Mouse (Mus musculus) gastrocnemius, postnatal 36 days (tissue): ENCODE data around the gene Cltb. TPM values are rescaled to one million over a fixed set of nuclear protein-coding genes. Genes with fewer than 3 reads are reported as not detected.
"Not testable (repeated sequence)": the region's sequence is repeated elsewhere in the genome, so short reads cannot be mapped to it uniquely, and the experiment has no call there.

Source experiments
- DNase-seq, 2 experiments: peaks; one replicate each; pipeline ENCODE4 v3.0.0; 2022
- intact Hi-C: fragments of 180-260 bp; cut with DNase I; formaldehyde crosslinking; loops from one replicate; pipeline ENCODE4 v1.15.1; 2025
- long read RNA-seq, 2 experiments: library from polyadenylated mRNA; stranded (forward); transcript quantifications; one replicate each; pipeline ENCODE4 v2.0.0; 2021
- total RNA-seq, 2 experiments: library from RNA; stranded (reverse); gene quantifications; 2 replicates each; pipeline ENCODE4 v1.2.3; 2021

Cltb gene
- total RNA-seq = 100 to 1,000 TPM; 132 to 139 TPM
- long read RNA-seq, experiment 1, transcript Cltb-202 (5 exons, 2,186 nt) = major isoform, 152 of 671 reads
- long read RNA-seq, experiment 1, partial matches to known transcripts = 494 of 671 reads
- long read RNA-seq, experiment 1, other reads (novel, unspliced or antisense) = 23 of 671 reads
- long read RNA-seq, experiment 2, transcript Cltb-202 (5 exons, 2,186 nt) = major isoform, 180 of 662 reads
- long read RNA-seq, experiment 2, partial matches to known transcripts = 4 of 662 reads
- long read RNA-seq, experiment 2, other reads (novel, unspliced or antisense) = 478 of 662 reads

GRCm38 (mm10) chr13:54610972-54611754 lies at the start of gene Cltb:
Gene Cltb (minus strand): TSS chr13:54611344.
- intact Hi-C loops = no loop called here
- DNase-seq = peak; percentile 88 to 90

DNA sequence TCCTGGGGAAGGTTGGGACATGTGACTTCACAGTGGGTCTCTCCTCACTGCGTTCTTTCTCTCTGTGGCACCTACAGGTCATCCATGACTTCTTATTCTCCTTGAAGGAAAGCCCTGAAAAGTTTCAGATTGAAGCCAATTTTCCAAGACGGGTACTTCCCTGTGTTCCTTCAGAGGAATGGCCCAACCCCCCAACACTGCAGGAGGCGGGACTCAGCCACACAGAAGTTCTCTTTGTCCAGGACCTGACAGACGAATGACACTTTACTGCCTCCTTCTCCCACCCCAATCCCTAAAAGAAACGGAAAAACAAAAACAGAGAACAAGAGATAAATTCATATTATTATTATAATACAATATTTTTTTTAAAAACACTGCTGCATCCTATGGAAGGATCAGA lies 49.7 kb upstream of the Cltb start:
- no peak for DNase-seq
- intact Hi-C loops = no loop called here

DNA sequence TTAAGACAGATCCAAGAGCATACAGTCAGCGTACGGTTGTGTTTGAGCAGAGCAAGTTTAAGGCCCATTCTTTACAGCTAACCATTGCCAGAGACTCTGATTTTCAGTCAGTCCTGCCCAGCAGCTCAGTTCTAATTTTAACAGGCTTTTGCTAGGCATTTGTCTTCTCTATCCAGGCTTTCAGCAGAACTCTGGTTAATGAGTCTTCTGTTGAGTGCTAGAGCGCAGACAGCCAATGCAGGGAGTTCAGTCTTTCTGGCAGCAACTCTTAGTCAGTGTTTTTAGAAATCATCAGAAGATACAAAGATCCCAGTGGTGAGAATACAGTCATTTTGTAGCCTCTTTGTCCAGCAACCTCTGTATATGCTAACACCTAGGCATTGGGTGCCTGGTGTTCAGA lies 39.3 kb upstream of the Cltb start:
- intact Hi-C loops = no loop called here
- DNase-seq = no peak

GRCm38 (mm10) chr13:54635011-54635410 lies 23.9 kb upstream of the Cltb start:
- DNase-seq = no peak
- intact Hi-C loops = loop anchor here (10.0 kb wide), 1 partner anchor 390 kb away; no protein-coding TSS in a partner anchor

DNA sequence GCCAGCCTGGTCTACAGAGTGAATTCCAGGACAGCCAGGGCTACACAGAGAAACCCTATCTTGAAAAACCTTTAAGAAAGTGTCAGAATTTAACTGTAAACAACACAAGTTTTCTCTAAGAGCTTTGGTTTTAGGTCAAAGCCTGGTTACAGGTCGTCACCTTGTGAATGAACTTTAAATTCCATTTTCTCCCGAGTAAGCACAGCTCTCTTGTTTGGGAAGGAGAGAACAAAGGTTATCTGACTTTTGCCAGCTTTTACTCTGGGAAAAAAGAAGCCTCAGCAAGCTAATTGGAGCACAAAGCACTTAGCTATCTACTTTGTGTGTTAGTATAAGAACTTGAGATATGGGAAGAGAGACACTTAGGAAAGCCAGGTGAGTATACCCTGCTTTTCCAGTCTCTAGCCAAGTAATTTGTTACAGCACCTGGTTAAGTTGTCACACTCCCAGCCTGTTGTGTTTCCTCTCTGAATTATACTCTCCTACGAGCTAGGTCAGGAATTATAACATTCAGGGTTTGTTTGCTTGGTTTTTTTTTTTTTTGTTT lies 21.7 kb upstream of the Cltb start:
- DNase-seq = no peak

DNA sequence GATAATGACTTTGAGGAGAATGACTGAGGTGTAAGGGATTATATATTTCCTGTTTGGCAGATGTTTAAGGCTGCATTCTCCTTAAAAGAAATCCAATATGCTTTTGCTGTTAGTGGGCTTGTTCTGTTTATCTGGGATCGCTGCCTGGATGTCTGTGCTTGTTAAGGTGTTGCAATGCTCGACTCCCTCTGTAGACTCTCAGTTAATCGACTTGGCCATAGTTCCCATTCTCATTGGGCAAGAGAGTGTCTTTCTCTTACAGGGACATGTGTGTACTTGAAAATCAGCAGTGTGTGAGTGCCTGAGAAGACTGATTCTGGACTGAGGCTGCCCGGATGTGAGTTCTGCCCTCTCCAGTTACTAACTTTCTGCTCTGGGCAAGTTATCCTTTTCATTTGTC lies 18.0 kb upstream of the Cltb start:
- no peak for DNase-seq
- intact Hi-C loops = no loop called here

More for the DNA sequence above, 21.7 kb upstream of the Cltb start:
- intact Hi-C loops = loop anchor here (10.0 kb wide), 1 partner anchor 388 kb away; no protein-coding TSS in a partner anchor

DNA sequence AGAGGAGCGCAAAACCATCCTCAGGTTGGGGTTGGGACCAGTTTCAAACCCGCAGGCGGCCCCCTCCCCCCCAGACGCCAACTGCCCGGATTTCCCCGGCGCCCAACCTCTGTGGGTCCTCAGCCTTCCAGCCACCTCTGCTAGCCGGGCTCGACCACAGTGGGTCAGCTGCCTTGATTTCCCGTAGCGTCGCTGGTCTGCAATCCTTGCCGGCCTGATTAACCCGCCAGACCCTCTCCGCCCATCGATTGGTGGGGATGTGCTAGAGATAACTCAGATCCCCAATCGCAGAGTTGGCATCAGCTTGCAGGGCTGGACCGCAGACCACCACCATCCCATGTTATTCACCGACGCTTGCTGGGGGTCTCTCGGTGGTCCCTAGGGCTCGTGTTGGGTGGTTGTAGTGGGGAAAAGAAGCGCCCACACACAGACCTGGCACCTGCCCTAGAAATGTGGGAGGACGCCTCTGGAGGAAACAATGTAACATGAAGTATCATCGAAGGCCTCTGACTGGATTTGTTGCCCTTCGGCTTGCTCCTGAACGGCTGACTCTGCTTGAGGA lies 10.9 kb upstream of the Cltb start:
- intact Hi-C loops = loop anchor here (2.0 kb wide), 1 partner anchor 31 kb away; the partner anchor contains the start of genes Higd2a and Nop16
- no peak for DNase-seq

GRCm38 (mm10) chr13:54621155-54621932 lies 10.2 kb upstream of the Cltb start, which contains the start of gene Faf2:
Gene Faf2 (plus strand): TSS chr13:54621784.
- peak; percentile 98 to 99 for DNase-seq
- intact Hi-C loops = loop anchor here (2.0 kb wide), 1 partner anchor 31 kb away; the partner anchor contains the start of genes Higd2a and Nop16

DNA sequence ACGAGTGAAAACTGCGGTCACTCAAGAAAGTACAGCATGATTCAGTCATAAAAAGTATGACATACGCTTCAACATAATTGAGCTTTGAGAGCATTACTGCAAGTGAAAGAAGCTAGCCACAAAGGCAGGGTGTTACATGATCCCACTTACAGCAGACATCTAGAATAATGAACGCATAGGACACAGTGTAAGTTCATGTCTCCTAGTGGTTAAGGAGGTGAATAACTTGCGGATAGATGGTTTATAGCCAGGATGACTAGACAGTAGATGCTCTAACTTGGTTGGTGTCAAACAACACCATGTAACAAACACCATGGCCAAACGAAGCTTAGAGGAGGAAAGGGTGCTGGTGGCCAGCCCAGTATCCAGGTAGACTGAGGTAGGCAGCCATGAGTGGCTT lies 5.9 kb upstream of the Cltb start:
- intact Hi-C loops = no loop called here
- no peak for DNase-seq

DNA sequence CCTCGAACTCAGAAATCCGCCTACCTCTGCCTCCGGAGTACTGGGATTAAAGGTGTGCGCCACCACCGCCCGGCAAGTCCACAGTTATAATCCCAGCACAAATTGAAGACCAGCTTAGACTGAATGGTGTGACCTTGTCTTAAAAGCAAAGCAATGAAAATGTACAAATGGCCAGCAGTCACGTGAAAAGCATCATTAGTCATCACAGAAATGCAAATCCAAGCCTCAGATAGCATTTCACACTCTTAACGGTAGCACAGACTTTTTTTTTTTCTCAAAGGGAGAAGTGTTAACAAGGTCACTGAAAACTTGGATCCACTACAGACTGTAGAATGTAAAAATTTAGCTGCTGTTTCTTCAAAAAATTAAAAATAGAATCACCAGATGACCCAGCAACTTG lies 5.2 kb upstream of the Cltb start:
- intact Hi-C loops = no loop called here

GRCm38 (mm10) chr13:54613141-54613540 lies 2.0 kb upstream of the Cltb start:
- DNase-seq, intact Hi-C loops: not testable (repeated sequence)

More for the DNA sequence above, 5.2 kb upstream of the Cltb start:
- DNase-seq = no peak

DNA sequence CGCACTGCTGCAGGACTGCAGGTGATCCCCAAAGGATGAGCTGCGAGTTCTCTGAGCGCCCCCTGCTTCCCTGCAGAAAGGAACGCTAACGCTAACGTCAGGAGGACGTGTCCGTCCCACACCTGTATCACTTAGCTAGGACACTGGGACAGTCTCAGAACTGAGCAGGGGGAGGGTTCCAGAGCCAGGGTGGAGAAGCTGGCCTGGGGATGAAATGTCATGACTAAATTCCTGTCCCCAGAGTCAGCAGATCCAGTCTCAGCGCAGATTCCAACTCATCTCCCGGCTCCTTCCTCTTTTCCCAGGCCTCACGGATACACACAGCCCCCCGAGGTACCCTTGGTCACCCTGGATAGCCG lies 552 bp downstream of the Cltb start:
- intact Hi-C loops = no loop called here

DNA sequence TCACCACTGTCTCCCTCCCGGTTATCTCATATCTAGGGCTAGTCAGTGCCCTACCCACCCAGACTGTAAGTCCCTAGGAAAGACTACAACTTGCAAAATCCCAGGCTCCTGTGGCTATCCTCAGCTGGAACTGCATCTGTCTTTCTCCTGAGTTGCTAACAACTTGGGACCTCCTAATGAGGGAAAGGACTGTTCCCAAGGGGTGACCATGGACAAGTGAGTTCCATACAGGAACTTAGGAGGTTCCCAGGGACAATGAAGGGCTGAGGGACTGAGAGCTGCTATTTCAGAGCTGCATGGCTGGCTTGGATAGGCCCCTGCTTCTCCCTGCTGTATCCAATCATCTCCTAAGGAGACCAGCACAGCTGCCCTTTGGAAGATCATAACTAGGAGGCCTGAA lies 1.8 kb downstream of the Cltb start:
- intact Hi-C loops = no loop called here
- no peak for DNase-seq

More for the DNA sequence above, 552 bp downstream of the Cltb start:
- DNase-seq = peak in 1 of 2 experiments; percentile 21

GRCm38 (mm10) chr13:54608666-54609065 lies 2.5 kb downstream of the Cltb start:
- intact Hi-C loops = no loop called here
- DNase-seq = no peak

- intact Hi-C loops = no loop called here
Observed at GRCm38 (mm10) chr13:54608002-54608401, 3.1 kb downstream of the Cltb start.

GRCm38 (mm10) chr13:54607204-54607603 lies 3.9 kb downstream of the Cltb start:
- DNase-seq = no peak
- intact Hi-C loops = no loop called here

More at GRCm38 (mm10) chr13:54608002-54608401, 3.1 kb downstream of the Cltb start:
- no peak for DNase-seq

GRCm38 (mm10) chr13:54605426-54605825 lies 5.7 kb downstream of the Cltb start:
- DNase-seq = no peak
- intact Hi-C loops = no loop called here

DNA sequence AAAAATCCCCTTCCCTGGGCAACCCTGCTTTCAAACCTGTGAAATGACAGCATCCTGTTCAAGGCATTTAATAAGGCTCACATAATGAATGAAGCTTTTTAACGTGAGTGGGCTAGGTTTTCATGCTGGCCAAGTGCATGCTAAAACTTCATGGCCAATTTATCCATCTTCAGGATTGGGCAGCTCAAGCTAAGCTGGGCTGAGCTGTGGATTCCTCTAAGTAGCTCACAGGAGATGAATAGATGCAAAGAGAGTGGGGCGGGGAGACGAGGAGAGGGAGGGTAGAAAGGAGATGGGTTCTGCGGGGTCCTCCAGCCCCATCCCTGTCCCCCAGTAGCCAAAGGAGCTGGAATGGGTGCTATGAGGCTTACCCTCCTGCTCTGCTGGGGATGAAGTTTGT lies 6.9 kb downstream of the Cltb start:
- intact Hi-C loops = no loop called here
- DNase-seq = no peak

DNA sequence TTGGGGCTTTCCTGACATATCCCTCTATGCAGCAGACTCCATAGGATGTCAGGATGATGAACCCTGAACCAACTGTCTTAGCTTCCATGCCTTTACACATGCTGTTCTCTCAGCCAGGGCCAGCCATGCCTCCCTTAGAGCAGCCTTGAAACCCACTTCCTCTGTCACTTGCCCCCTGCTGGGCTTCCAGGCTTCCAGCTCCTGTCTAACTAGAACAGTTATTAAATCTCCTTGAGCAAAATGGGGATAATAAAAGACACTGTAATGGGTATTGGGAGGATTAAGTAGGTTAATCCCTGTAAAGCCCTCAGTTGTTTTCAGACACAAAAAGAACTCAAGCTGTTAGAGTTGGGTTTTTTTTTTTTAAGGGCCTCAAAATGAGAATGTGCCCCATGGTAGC lies 7.6 kb downstream of the Cltb start:
- no peak for DNase-seq
- intact Hi-C loops = no loop called here

DNA sequence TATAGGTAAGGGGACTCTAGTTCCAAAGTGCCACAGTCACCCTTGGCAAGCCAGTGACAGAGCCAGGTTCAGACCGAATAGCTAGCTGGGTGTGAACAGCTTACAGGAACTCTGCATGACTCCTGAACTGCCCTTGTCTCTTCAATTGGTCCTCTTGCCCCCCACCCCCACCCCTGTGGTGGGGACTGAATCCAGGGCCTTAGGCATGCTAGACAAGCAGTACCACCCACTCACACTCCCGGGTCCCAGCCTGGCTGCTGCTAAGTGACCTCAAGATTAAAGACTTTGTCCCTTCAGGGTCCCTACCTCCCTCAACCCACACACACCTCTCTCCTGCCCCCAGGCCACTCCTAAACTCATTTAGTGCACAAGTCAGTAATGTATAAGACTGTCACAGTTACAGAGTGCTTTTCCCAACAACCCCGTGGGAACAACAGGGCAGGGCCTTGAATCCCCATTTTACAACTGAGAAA lies 8.5 kb downstream of the Cltb start:
- intact Hi-C loops = no loop called here
- DNase-seq = no peak
